Mouse (Mus musculus): Measurements from ENCODE around the gene 2310011J03Rik. TPM values are rescaled to one million over a fixed set of nuclear protein-coding genes. Genes with fewer than 3 reads are reported as not detected.

2310011J03Rik gene
- polyA plus RNA-seq, 1 experiment from 2014 or later, result 45.0 TPM

GRCm38 (mm10) chr10:80302471-80302881 is 17.9 kb downstream of the 2310011J03Rik start:
- no peak overlapping the region for H3K27ac ChIP-seq (replicated peaks; ENCODE audit: low read depth, low read length)
- H3K4me2 ChIP-seq (ENCODE audit: low read depth, severe bottlenecking), result no peak overlapping the region
- H3K9ac ChIP-seq (ENCODE audit: low read length), result no peak overlapping the region
- no peak overlapping the region for H3K4me3 ChIP-seq (ENCODE audit: low read depth, low read length)
- H3K4me1 ChIP-seq (ENCODE audit: control insufficient read depth, insufficient read depth, low read length), result 0 out of 2 replicates have a peak, but pooled peaks cover 3% of the 10 kb centered on the region
- peaks cover 77% of the 10 kb centered on the region for H3K27me3 ChIP-seq (ENCODE audit: control insufficient read depth, insufficient read depth, low read length)
- no peaks in the 10 kb centered on the region for H3K9me3 ChIP-seq (ENCODE audit: control insufficient read depth, low read length)
- no peaks in the 10 kb centered on the region for H3K36me3 ChIP-seq (ENCODE audit: control insufficient read depth, insufficient read depth, low read length)
- WGBS, result 15% methylated on average over 9 of the region's 9 CpGs
- DNase-seq (ENCODE audit: low spot score), result no peak
- no peak for ATAC-seq (ENCODE audit: insufficient number of reproducible peaks, low FRiP score, low TSS enrichment, low read depth)

- Histone ChIP-seq H3K9ac (ENCODE audit: low read length) (no peak overlapping the region), H3K4me1 (ENCODE audit: control insufficient read depth, insufficient read depth, low read length) (0 out of 2 replicates have a peak, but pooled peaks cover 3% of the 10 kb centered on the region), H3K27ac (replicated peaks; ENCODE audit: low read depth, low read length) (no peak overlapping the region), H3K27me3 (ENCODE audit: control insufficient read depth, insufficient read depth, low read length) (peaks cover 75% of the 10 kb centered on the region), H3K9me3 (ENCODE audit: control insufficient read depth, low read length) (no peaks in the 10 kb centered on the region), H3K4me2 (ENCODE audit: low read depth, severe bottlenecking) (no peak overlapping the region), H3K4me3 (ENCODE audit: low read depth, low read length) (no peak overlapping the region), H3K36me3 (ENCODE audit: control insufficient read depth, insufficient read depth, low read length) (no peaks in the 10 kb centered on the region)
- no peak for ATAC-seq (ENCODE audit: insufficient number of reproducible peaks, low FRiP score, low TSS enrichment, low read depth)
- no peak for DNase-seq (ENCODE audit: low spot score)
- 43% methylated on average over 5 of the region's 5 CpGs for WGBS
These were observed 18.3 kb downstream of the 2310011J03Rik start for GRCm38 (mm10) chr10:80302082-80302355.

GRCm38 (mm10) chr10:80301256-80302081 is 18.9 kb downstream of the 2310011J03Rik start:
- no peak overlapping the region for H3K4me2 ChIP-seq (ENCODE audit: low read depth, severe bottlenecking)

GRCm38 (mm10) chr10:80300672-80301181 is 19.6 kb downstream of the 2310011J03Rik start:
- no peak for DNase-seq (ENCODE audit: low spot score)
- Histone ChIP-seq H3K4me3 (ENCODE audit: low read depth, low read length) (no peak overlapping the region), H3K4me1 (ENCODE audit: control insufficient read depth, insufficient read depth, low read length) (peaks cover 13% of the 10 kb centered on the region), H3K36me3 (ENCODE audit: control insufficient read depth, insufficient read depth, low read length) (no peaks in the 10 kb centered on the region), H3K4me2 (ENCODE audit: low read depth, severe bottlenecking) (no peak overlapping the region), H3K27me3 (ENCODE audit: control insufficient read depth, insufficient read depth, low read length) (peaks cover 63% of the 10 kb centered on the region), H3K27ac (replicated peaks; ENCODE audit: low read depth, low read length) (no peak overlapping the region), H3K9ac (ENCODE audit: low read length) (no peak overlapping the region), H3K9me3 (ENCODE audit: control insufficient read depth, low read length) (no peaks in the 10 kb centered on the region)
- WGBS, result 26% methylated on average over 11 of the region's 11 CpGs
- no peak for ATAC-seq (ENCODE audit: insufficient number of reproducible peaks, low FRiP score, low TSS enrichment, low read depth)

More at GRCm38 (mm10) chr10:80301256-80302081, 18.9 kb downstream of the 2310011J03Rik start:
- H3K36me3 ChIP-seq (ENCODE audit: control insufficient read depth, insufficient read depth, low read length), result no peaks in the 10 kb centered on the region
- WGBS, result 79% methylated on average over 10 of the region's 10 CpGs
- no peak overlapping the region for H3K4me3 ChIP-seq (ENCODE audit: low read depth, low read length)
- peaks cover 69% of the 10 kb centered on the region for H3K27me3 ChIP-seq (ENCODE audit: control insufficient read depth, insufficient read depth, low read length)
- H3K27ac ChIP-seq (replicated peaks; ENCODE audit: low read depth, low read length), result no peak overlapping the region
- H3K4me1 ChIP-seq (ENCODE audit: control insufficient read depth, insufficient read depth, low read length), result peaks cover 8% of the 10 kb centered on the region
- ATAC-seq (ENCODE audit: insufficient number of reproducible peaks, low FRiP score, low TSS enrichment, low read depth) (no peak), DNase-seq (ENCODE audit: low spot score) (no peak)
- H3K9ac ChIP-seq (ENCODE audit: low read length), result no peak overlapping the region
- H3K9me3 ChIP-seq (ENCODE audit: control insufficient read depth, low read length), result no peaks in the 10 kb centered on the region

- ATAC-seq (ENCODE audit: insufficient number of reproducible peaks, low FRiP score, low TSS enrichment, low read depth) (no peak), DNase-seq (ENCODE audit: low spot score) (no peak)
- peaks cover 54% of the 10 kb centered on the region for H3K27me3 ChIP-seq (ENCODE audit: control insufficient read depth, insufficient read depth, low read length)
- 49% methylated on average over 10 of the region's 10 CpGs for whole genome bisulfite sequencing
- no peak overlapping the region for H3K27ac ChIP-seq (replicated peaks; ENCODE audit: low read depth, low read length)
- no peak overlapping the region for H3K9ac ChIP-seq (ENCODE audit: low read length)
- no peaks in the 10 kb centered on the region for H3K36me3 ChIP-seq (ENCODE audit: control insufficient read depth, insufficient read depth, low read length)
- H3K4me1 ChIP-seq (ENCODE audit: control insufficient read depth, insufficient read depth, low read length), result peaks cover 21% of the 10 kb centered on the region
- peak overlapping the region; percentile 63; the same call in 1 of the 2 replicates for H3K4me2 ChIP-seq (ENCODE audit: low read depth, severe bottlenecking)
- peak overlapping the region; percentile 40; the same call in 1 of the 2 replicates for H3K4me3 ChIP-seq (ENCODE audit: low read depth, low read length)
- H3K9me3 ChIP-seq (ENCODE audit: control insufficient read depth, low read length), result no peaks in the 10 kb centered on the region
These were observed 20.5 kb downstream of the 2310011J03Rik start for GRCm38 (mm10) chr10:80299824-80300223.

- Histone ChIP-seq H3K9me3 (ENCODE audit: control insufficient read depth, low read length) (no peaks in the 10 kb centered on the region), H3K9ac (ENCODE audit: low read length) (peak overlapping the region; percentile 53), H3K27me3 (ENCODE audit: control insufficient read depth, insufficient read depth, low read length) (peaks cover 49% of the 10 kb centered on the region)
These were observed 21.0 kb downstream of the 2310011J03Rik start for GRCm38 (mm10) chr10:80299301-80299700.

GRCm38 (mm10) chr10:80298571-80299281 is 21.6 kb downstream of the 2310011J03Rik start:
- DNase-seq (ENCODE audit: low spot score), result peak; percentile 88
- peaks cover 47% of the 10 kb centered on the region for H3K27me3 ChIP-seq (ENCODE audit: control insufficient read depth, insufficient read depth, low read length)
- 5% methylated on average over 26 of the region's 26 CpGs for WGBS
- H3K36me3 ChIP-seq (ENCODE audit: control insufficient read depth, insufficient read depth, low read length), result peaks cover 7% of the 10 kb centered on the region; the same call in 1 of the 2 replicates
- no peak overlapping the region for H3K27ac ChIP-seq (replicated peaks; ENCODE audit: low read depth, low read length)
- peak overlapping the region; percentile 40 for H3K4me3 ChIP-seq (ENCODE audit: low read depth, low read length)
- H3K9ac ChIP-seq (ENCODE audit: low read length), result peak overlapping the region; percentile 53
- no peaks in the 10 kb centered on the region for H3K9me3 ChIP-seq (ENCODE audit: control insufficient read depth, low read length)
- peak; percentile 65; the same call in 1 of the 2 replicates for ATAC-seq (ENCODE audit: insufficient number of reproducible peaks, low FRiP score, low TSS enrichment, low read depth)
- peaks cover 21% of the 10 kb centered on the region for H3K4me1 ChIP-seq (ENCODE audit: control insufficient read depth, insufficient read depth, low read length)
- peak overlapping the region; percentile 63 for H3K4me2 ChIP-seq (ENCODE audit: low read depth, severe bottlenecking)

More at GRCm38 (mm10) chr10:80299301-80299700, 21.0 kb downstream of the 2310011J03Rik start:
- ATAC-seq (ENCODE audit: insufficient number of reproducible peaks, low FRiP score, low TSS enrichment, low read depth) (no peak), DNase-seq (ENCODE audit: low spot score) (no peak)
- Histone ChIP-seq H3K27ac (replicated peaks; ENCODE audit: low read depth, low read length) (no peak overlapping the region), H3K4me3 (ENCODE audit: low read depth, low read length) (peak overlapping the region; percentile 40), H3K4me1 (ENCODE audit: control insufficient read depth, insufficient read depth, low read length) (peaks cover 21% of the 10 kb centered on the region), H3K36me3 (ENCODE audit: control insufficient read depth, insufficient read depth, low read length) (peaks cover 3% of the 10 kb centered on the region; the same call in 1 of the 2 replicates), H3K4me2 (ENCODE audit: low read depth, severe bottlenecking) (peak overlapping the region; percentile 63)
- WGBS, result 6% methylated on average over 15 of the region's 15 CpGs

GRCm38 (mm10) chr10:80297526-80298133 is 22.7 kb downstream of the 2310011J03Rik start:
- DNase-seq (ENCODE audit: low spot score) (no peak), ATAC-seq (ENCODE audit: insufficient number of reproducible peaks, low FRiP score, low TSS enrichment, low read depth) (no peak)
- Histone ChIP-seq H3K4me3 (ENCODE audit: low read depth, low read length) (no peak overlapping the region), H3K27ac (replicated peaks; ENCODE audit: low read depth, low read length) (no peak overlapping the region), H3K4me1 (ENCODE audit: control insufficient read depth, insufficient read depth, low read length) (peaks cover 29% of the 10 kb centered on the region), H3K4me2 (ENCODE audit: low read depth, severe bottlenecking) (no peak overlapping the region), H3K36me3 (ENCODE audit: control insufficient read depth, insufficient read depth, low read length) (peaks cover 14% of the 10 kb centered on the region; the same call in 1 of the 2 replicates), H3K9ac (ENCODE audit: low read length) (no peak overlapping the region), H3K9me3 (ENCODE audit: control insufficient read depth, low read length) (no peaks in the 10 kb centered on the region), H3K27me3 (ENCODE audit: control insufficient read depth, insufficient read depth, low read length) (peaks cover 43% of the 10 kb centered on the region)
- 74% methylated on average over 8 of the region's 8 CpGs for WGBS
